Mouse (Mus musculus): ENCODE measurements at regions not wholly inside any gene's neighbourhood (a gene's known extent, or its start where the extent isn't known, plus 50 kb on each side); places are given as distances from the start of the nearest gene placed in this dataset.

GRCm38 (mm10) chr13:47562836-47563235 is 440.4 kb downstream of the Rnf144b start:
- no peak for DNase-seq (ENCODE audit: low spot score in 2 of 2)

GRCm38 (mm10) chr13:47576516-47576915 is 454.1 kb downstream of the Rnf144b start:
- DNase-seq (ENCODE audit: low spot score in 2 of 2): no peak

- no peak for DNase-seq (ENCODE audit: low spot score in 2 of 2)
These were observed 457.7 kb downstream of the Rnf144b start for GRCm38 (mm10) chr13:47580144-47580543.

- DNase-seq (ENCODE audit: low spot score in 2 of 2): no peak
These were observed 462.7 kb downstream of the Rnf144b start for GRCm38 (mm10) chr13:47585158-47585557.

- no peak for DNase-seq (ENCODE audit: low spot score in 2 of 2)
These were observed 480.2 kb downstream of the Rnf144b start for GRCm38 (mm10) chr13:47602646-47603045.

- DNase-seq (ENCODE audit: low spot score in 2 of 2): no peak
These were observed 489.0 kb downstream of the Rnf144b start for GRCm38 (mm10) chr13:47611439-47611838.

- no peak for DNase-seq (ENCODE audit: low spot score in 2 of 2)
These were observed 514.2 kb downstream of the Rnf144b start for GRCm38 (mm10) chr13:47636511-47637103.

- no peak for DNase-seq (ENCODE audit: low spot score in 2 of 2)
These were observed 519.9 kb downstream of the Rnf144b start for GRCm38 (mm10) chr13:47642341-47642740.

GRCm38 (mm10) chr13:47645081-47645480 is 522.6 kb downstream of the Rnf144b start:
- no peak for DNase-seq (ENCODE audit: low spot score in 2 of 2)

GRCm38 (mm10) chr13:47647693-47648092 is 525.2 kb downstream of the Rnf144b start:
- peak; percentile 25 to 35 for DNase-seq (ENCODE audit: low spot score in 2 of 2)

- DNase-seq (ENCODE audit: low spot score in 2 of 2): no peak
These were observed 527.6 kb downstream of the Rnf144b start for GRCm38 (mm10) chr13:47650093-47650492.

GRCm38 (mm10) chr13:47666470-47666869 is 544.0 kb downstream of the Rnf144b start:
- DNase-seq (ENCODE audit: low spot score in 2 of 2): no peak

- peak; percentile 75 to 89 for DNase-seq (ENCODE audit: low spot score in 2 of 2)
These were observed 544.7 kb downstream of the Rnf144b start for GRCm38 (mm10) chr13:47666956-47667701.

- no peak for DNase-seq (ENCODE audit: low spot score in 2 of 2)
These were observed 565.7 kb downstream of the Rnf144b start for GRCm38 (mm10) chr13:47688131-47688530.

- DNase-seq (ENCODE audit: low spot score in 2 of 2): no peak
These were observed 567.2 kb upstream of the Id4 start for GRCm38 (mm10) chr13:47693815-47694214.

GRCm38 (mm10) chr13:47695877-47696276 is 565.2 kb upstream of the Id4 start:
- no peak for DNase-seq (ENCODE audit: low spot score in 2 of 2)

- no peak for DNase-seq (ENCODE audit: low spot score in 2 of 2)
These were observed 560.5 kb upstream of the Id4 start for GRCm38 (mm10) chr13:47700556-47700955.

- peak; percentile 65 to 78 for DNase-seq (ENCODE audit: low spot score in 2 of 2)
These were observed 552.9 kb upstream of the Id4 start for GRCm38 (mm10) chr13:47707961-47708609.

- peak in 1 of 2 experiments; percentile 3 for DNase-seq (ENCODE audit: low spot score in 2 of 2)
These were observed 551.7 kb upstream of the Id4 start for GRCm38 (mm10) chr13:47709323-47709722.

GRCm38 (mm10) chr13:47712507-47712906 is 548.5 kb upstream of the Id4 start:
- no peak for DNase-seq (ENCODE audit: low spot score in 2 of 2)

- DNase-seq (ENCODE audit: low spot score in 2 of 2): no peak
These were observed 544.8 kb upstream of the Id4 start for GRCm38 (mm10) chr13:47716265-47716664.

GRCm38 (mm10) chr13:47720645-47721044 is 540.4 kb upstream of the Id4 start:
- no peak for DNase-seq (ENCODE audit: low spot score in 2 of 2)

GRCm38 (mm10) chr13:47734415-47734814 is 526.6 kb upstream of the Id4 start:
- DNase-seq (ENCODE audit: low spot score in 2 of 2): no peak

Measured in layer of hippocampus, adult 8-10 months (tissue).